Mouse (Mus musculus) ovary, postnatal 10 days (tissue): ENCODE measurements around the gene Ak4.
"Not testable (repeated sequence)": the region's sequence is repeated elsewhere in the genome, so short reads cannot be mapped to it uniquely, and the experiment has no call there.

Experiments used
- DNase-seq: peaks from one replicate; pipeline ENCODE4 v3.0.0; 2022; ENCODE audit warnings: low spot score

The Ak4 gene

GRCm38 (mm10) chr4:101419151-101419910 is at the start of gene Ak4:
Gene Ak4 (plus strand): TSS chr4:101419277.
- peak; percentile 9 for DNase-seq

- DNase-seq = no peak
Measured at GRCm38 (mm10) chr4:101369738-101370275, 49.3 kb upstream of the Ak4 start.

- no peak for DNase-seq
Measured at GRCm38 (mm10) chr4:101372283-101372682, 46.8 kb upstream of the Ak4 start.

GRCm38 (mm10) chr4:101372751-101373150 is 46.3 kb upstream of the Ak4 start:
- no peak for DNase-seq

GRCm38 (mm10) chr4:101374104-101374503 is 45.0 kb upstream of the Ak4 start:
- no peak for DNase-seq

- DNase-seq = no peak
Measured at GRCm38 (mm10) chr4:101376835-101377234, 42.2 kb upstream of the Ak4 start.

- DNase-seq = no peak
Measured at GRCm38 (mm10) chr4:101378241-101378640, 40.8 kb upstream of the Ak4 start.

GRCm38 (mm10) chr4:101378778-101379177 is 40.3 kb upstream of the Ak4 start:
- no peak for DNase-seq

- no peak for DNase-seq
Measured at GRCm38 (mm10) chr4:101385002-101385401, 34.1 kb upstream of the Ak4 start.

GRCm38 (mm10) chr4:101388246-101388645 is 30.8 kb upstream of the Ak4 start:
- DNase-seq = no peak

GRCm38 (mm10) chr4:101388656-101389055 is 30.4 kb upstream of the Ak4 start:
- not testable (repeated sequence) for DNase-seq

GRCm38 (mm10) chr4:101392229-101392628 is 26.8 kb upstream of the Ak4 start:
- DNase-seq = no peak

- DNase-seq = no peak
Measured at GRCm38 (mm10) chr4:101393292-101393711, 25.8 kb upstream of the Ak4 start.

GRCm38 (mm10) chr4:101395021-101395533 is 24.0 kb upstream of the Ak4 start:
- DNase-seq = no peak

- no peak for DNase-seq
Measured at GRCm38 (mm10) chr4:101400025-101400594, 19.0 kb upstream of the Ak4 start.

GRCm38 (mm10) chr4:101401945-101402344 is 17.1 kb upstream of the Ak4 start:
- DNase-seq = no peak

- DNase-seq = no peak
Measured at GRCm38 (mm10) chr4:101404863-101405262, 14.2 kb upstream of the Ak4 start.

- DNase-seq = no peak
Measured at GRCm38 (mm10) chr4:101406411-101407196, 12.5 kb upstream of the Ak4 start.

GRCm38 (mm10) chr4:101416966-101417365 is 2.1 kb upstream of the Ak4 start:
- DNase-seq = no peak

GRCm38 (mm10) chr4:101419911-101420880 is 1.1 kb downstream of the Ak4 start:
- no peak for DNase-seq

- no peak for DNase-seq
Measured at GRCm38 (mm10) chr4:101422996-101423395, 3.9 kb downstream of the Ak4 start.
